Mouse (Mus musculus) spleen, postnatal 4 days (tissue): Measurements from ENCODE around the gene Nav3.
A peak's percentile ranks its signal among the peaks of the same experiment; 100 is the strongest.

Experiments
- DNase-seq, 2 experiments: peaks; one replicate each; pipeline ENCODE4 v3.0.0; 2022; ENCODE audit warnings: low spot score in 2 of 2

Nav3 gene

GRCm38 (mm10) chr10:109920607-109921187 is 535.3 kb downstream of the Nav3 start:
- peak in 1 of 2 experiments; percentile 20 for DNase-seq

- no peak for DNase-seq
These were observed 536.5 kb downstream of the Nav3 start for GRCm38 (mm10) chr10:109919515-109919914.

- DNase-seq, result no peak
These were observed 548.8 kb downstream of the Nav3 start for GRCm38 (mm10) chr10:109907206-109907605.

- no peak for DNase-seq
These were observed 549.6 kb downstream of the Nav3 start for GRCm38 (mm10) chr10:109906413-109906785.

GRCm38 (mm10) chr10:109905649-109906412 is 550.2 kb downstream of the Nav3 start:
- no peak for DNase-seq

- DNase-seq, result no peak
These were observed 551.2 kb downstream of the Nav3 start for GRCm38 (mm10) chr10:109904841-109905240.

GRCm38 (mm10) chr10:109903701-109904555 is 552.1 kb downstream of the Nav3 start:
- DNase-seq, result no peak

GRCm38 (mm10) chr10:109903241-109903640 is 552.8 kb downstream of the Nav3 start:
- DNase-seq, result no peak

GRCm38 (mm10) chr10:109889171-109889475 is 566.9 kb downstream of the Nav3 start:
- DNase-seq, result no peak

- no peak for DNase-seq
These were observed 567.4 kb downstream of the Nav3 start for GRCm38 (mm10) chr10:109888355-109889170.

GRCm38 (mm10) chr10:109887160-109887559 is 568.8 kb downstream of the Nav3 start:
- DNase-seq, result no peak

- DNase-seq, result no peak
These were observed 579.9 kb downstream of the Nav3 start for GRCm38 (mm10) chr10:109876107-109876506.

- DNase-seq, result no peak
These were observed 580.6 kb downstream of the Nav3 start for GRCm38 (mm10) chr10:109875312-109875830.

- DNase-seq, result no peak
These were observed 581.2 kb downstream of the Nav3 start for GRCm38 (mm10) chr10:109874652-109875311.

- no peak for DNase-seq
These were observed 589.9 kb downstream of the Nav3 start for GRCm38 (mm10) chr10:109866063-109866462.

- no peak for DNase-seq
These were observed 590.6 kb downstream of the Nav3 start for GRCm38 (mm10) chr10:109865391-109865790.

- no peak for DNase-seq
These were observed 591.3 kb downstream of the Nav3 start for GRCm38 (mm10) chr10:109864708-109865107.

- no peak for DNase-seq
These were observed 594.7 kb downstream of the Nav3 start for GRCm38 (mm10) chr10:109861275-109861674.

GRCm38 (mm10) chr10:109858568-109858967 is 597.4 kb downstream of the Nav3 start:
- DNase-seq, result no peak

GRCm38 (mm10) chr10:109852392-109852791 is 603.6 kb downstream of the Nav3 start:
- DNase-seq, result no peak

- DNase-seq, result no peak
These were observed 608.4 kb downstream of the Nav3 start for GRCm38 (mm10) chr10:109847631-109848030.
